ENCODE assay signal across 8 mouse cellular contexts in genomic region chr9:120511781-120512180, GRCm38 (mm10). TPM values are rescaled to one million over a fixed set of nuclear protein-coding genes. Genes with fewer than 3 reads are reported as not detected.
DNase-seq lines count a peak whose midpoint lies in the region; ATAC-seq and TF ChIP-seq lines count a peak whose summit lies in the region.
"Had no signal": no experiment of that assay in that cellular context is flagged by ENCODE, and none has a peak within 500 bp of the region (broad histone marks: within the 10 kb centered on the region; RNA-seq: fewer than 3 reads in every experiment).

No protein-coding gene starts in this region.

- 83% methylated on average over 3 of the region's 3 CpGs for WGBS in kidney, embryonic 16.5 days
- 86% methylated on average over 3 of the region's 3 CpGs for WGBS in thymus, adult 2 months
- 90% methylated on average over 3 of the region's 3 CpGs for WGBS in stomach, postnatal 0 days

- no peak overlapping the region for H3K9ac ChIP-seq in kidney, embryonic 16.5 days (replicated peaks; ENCODE audit: low read length)
- H3K9ac ChIP-seq in stomach, postnatal 0 days (ENCODE audit: low read length) = no peak overlapping the region
- H3K9ac ChIP-seq: heart, embryonic 15.5 days had no signal

- H3K36me3 ChIP-seq in kidney, embryonic 16.5 days (ENCODE audit: insufficient read depth, low read length) = no peaks in the 10 kb centered on the region
- H3K36me3 ChIP-seq in thymus, adult 2 months (ENCODE audit: control insufficient read depth, insufficient read depth, low read length) = no peaks in the 10 kb centered on the region
- no peaks in the 10 kb centered on the region for H3K36me3 ChIP-seq in stomach, postnatal 0 days (ENCODE audit: control insufficient read depth, insufficient read depth, low read length)
- H3K36me3 ChIP-seq: heart, embryonic 15.5 days had no signal

- no peaks in the 10 kb centered on the region for H3K4me1 ChIP-seq in kidney, embryonic 16.5 days (ENCODE audit: insufficient read depth, low read length)
- H3K4me1 ChIP-seq in thymus, adult 2 months (replicated peaks; ENCODE audit: control insufficient read depth, insufficient read depth, low read length) = peaks cover 2% of the 10 kb centered on the region; the same call in 1 of the 2 replicates
- H3K4me1 ChIP-seq in cortical plate, adult 2 months (ENCODE audit: control insufficient read depth, insufficient read depth, low read length) = no peaks in the 10 kb centered on the region
- H3K4me1 ChIP-seq in stomach, postnatal 0 days (replicated peaks; ENCODE audit: control insufficient read depth, insufficient read depth) = no peaks in the 10 kb centered on the region
- H3K4me1 ChIP-seq: heart, embryonic 15.5 days had no signal

- no peak for ATAC-seq in kidney, embryonic 16.5 days (ENCODE audit: low FRiP score, low TSS enrichment)
- ATAC-seq in stomach, postnatal 0 days (ENCODE audit: low FRiP score, low TSS enrichment) = no peak

- no peak for TF ChIP-seq CTCF in thymus, adult 2 months (IDR thresholded peaks at IDR 0.05; ENCODE audit: borderline replicate concordance, control insufficient read depth, extremely low read depth, insufficient read depth, low read length, poor library complexity)
- TF ChIP-seq CTCF in cortical plate, adult 2 months (IDR thresholded peaks at IDR 0.05; ENCODE audit: extremely low read depth, insufficient read depth, low read length) = peak; percentile 39; the same call in 1 of the 2 replicates
- peak; percentile 74 for TF ChIP-seq CTCF in stomach, postnatal 0 days (IDR thresholded peaks at IDR 0.05; ENCODE audit: low read depth)

- no peak for TF ChIP-seq EP300 in stomach, postnatal 0 days (optimal IDR thresholded peaks at IDR 0.05)

- H3K4me3 ChIP-seq in kidney, embryonic 16.5 days (ENCODE audit: low read length) = no peak overlapping the region
- no peak overlapping the region for H3K4me3 ChIP-seq in thymus, adult 2 months (ENCODE audit: control insufficient read depth, insufficient read depth, low read length)
- no peak overlapping the region for H3K4me3 ChIP-seq in cortical plate, adult 2 months (ENCODE audit: insufficient read depth, low read length)
- H3K4me3 ChIP-seq in stomach, postnatal 0 days (ENCODE audit: low read depth, low read length) = no peak overlapping the region
- H3K4me3 ChIP-seq: heart, embryonic 15.5 days had no signal

- peak; percentile 27 for DNase-seq in kidney, adult 9 months
- peak; percentile 38 for DNase-seq in thymus, adult 2 months
- no peak for DNase-seq in thymus, adult 18-20 months
- no peak for DNase-seq in stomach, postnatal 0 days (ENCODE audit: low spot score)
- DNase-seq in layer of hippocampus, postnatal 14 days (ENCODE audit: low spot score in 2 of 2) = no peak

- peaks cover 8% of the 10 kb centered on the region for H3K9me3 ChIP-seq in kidney, embryonic 16.5 days (ENCODE audit: low read length)
- H3K9me3 ChIP-seq in stomach, postnatal 0 days (ENCODE audit: control insufficient read depth, low read length) = 0 out of 2 replicates have a peak, but pooled peaks cover 3% of the 10 kb centered on the region
- H3K9me3 ChIP-seq: heart, embryonic 15.5 days had no signal

- no peak for TF ChIP-seq POLR2A in thymus, adult 2 months (IDR thresholded peaks at IDR 0.05; ENCODE audit: control insufficient read depth, extremely low read depth, insufficient read depth, low read length, poor library complexity)
- TF ChIP-seq POLR2A in cortical plate, adult 2 months (IDR thresholded peaks at IDR 0.05; ENCODE audit: extremely low read depth, insufficient read depth, low read length) = no peak

- no peak overlapping the region for H3K27ac ChIP-seq in kidney, embryonic 16.5 days (ENCODE audit: low read length)
- no peak overlapping the region for H3K27ac ChIP-seq in thymus, adult 2 months (ENCODE audit: control insufficient read depth, insufficient read depth, low read length)
- H3K27ac ChIP-seq in cortical plate, adult 2 months (ENCODE audit: insufficient read depth, low read length) = no peak overlapping the region
- no peak overlapping the region for H3K27ac ChIP-seq in stomach, postnatal 0 days (replicated peaks)
- H3K27ac ChIP-seq: heart, embryonic 15.5 days had no signal

- H3K4me2 ChIP-seq in kidney, embryonic 16.5 days (replicated peaks; ENCODE audit: low read depth, low read length) = no peak overlapping the region
- H3K4me2 ChIP-seq in stomach, postnatal 0 days (replicated peaks; ENCODE audit: low read depth) = no peak overlapping the region
- H3K4me2 ChIP-seq: heart, embryonic 15.5 days had no signal

- no peaks in the 10 kb centered on the region for H3K27me3 ChIP-seq in kidney, embryonic 16.5 days (ENCODE audit: insufficient read depth, low read length)
- H3K27me3 ChIP-seq in thymus, adult 2 months (ENCODE audit: control insufficient read depth, insufficient read depth, low read length) = no peaks in the 10 kb centered on the region
- no peaks in the 10 kb centered on the region for H3K27me3 ChIP-seq in stomach, postnatal 0 days (ENCODE audit: control insufficient read depth, insufficient read depth, low read length)
- H3K27me3 ChIP-seq: heart, embryonic 15.5 days had no signal

RNA-seq across cellular contexts. Expression of gene Eif1b, which starts 19.7 kb away (rescaled TPM):
- polyA plus RNA-seq in kidney, embryonic 16.5 days (2015; fragmentation: Nextera tagmentation; extraction: Ambion mirVana) = 146 and 156 TPM in 2 replicates
- 94.4 and 113 TPM in 2 replicates for polyA plus RNA-seq in thymus, adult 2 months (2012; rRNA removed)
- 147 and 149 TPM in 2 replicates for polyA plus RNA-seq in cortical plate, adult 2 months (2012; rRNA removed)
- 93.3 and 112 TPM in 2 replicates for polyA plus RNA-seq in stomach, postnatal 0 days (2015; fragmentation: Nextera tagmentation; extraction: Ambion mirVana)
- total RNA-seq in layer of hippocampus, postnatal 14 days (2021) = 100 to 1,000 TPM; 197 to 222 TPM

RNA-seq across cellular contexts. Expression of gene Entpd3, which starts 27.8 kb away (rescaled TPM):
- 1.8 TPM in 2 replicates for polyA plus RNA-seq in kidney, embryonic 16.5 days (2015; fragmentation: Nextera tagmentation; extraction: Ambion mirVana)
- 2.0 TPM in 2 replicates for polyA plus RNA-seq in thymus, adult 2 months (2012; rRNA removed)
- polyA plus RNA-seq in cortical plate, adult 2 months (2012; rRNA removed) = 7.0 and 8.0 TPM in 2 replicates
- polyA plus RNA-seq in stomach, postnatal 0 days (2015; fragmentation: Nextera tagmentation; extraction: Ambion mirVana) = 2.1 and 2.3 TPM in 2 replicates
- 1 to 10 TPM; 4.7 to 5.1 TPM for total RNA-seq in layer of hippocampus, postnatal 14 days (2021)

RNA-seq across cellular contexts. Expression of gene Rpl14, which starts 59.5 kb away (rescaled TPM):
- polyA plus RNA-seq in kidney, embryonic 16.5 days (2015; fragmentation: Nextera tagmentation; extraction: Ambion mirVana) = 730 and 733 TPM in 2 replicates
- 585 and 677 TPM in 2 replicates for polyA plus RNA-seq in thymus, adult 2 months (2012; rRNA removed)
- polyA plus RNA-seq in cortical plate, adult 2 months (2012; rRNA removed) = 326 and 355 TPM in 2 replicates
- polyA plus RNA-seq in stomach, postnatal 0 days (2015; fragmentation: Nextera tagmentation; extraction: Ambion mirVana) = 742 and 777 TPM in 2 replicates
- 100 to 1,000 TPM; 266 to 268 TPM for total RNA-seq in layer of hippocampus, postnatal 14 days (2021)

Comparison
In these comparisons a context has a peak if more than half of its experiments do, and no peak if none do; other contexts are left out.
1. DNase-seq: peak in kidney, adult 9 months (single experiment) and thymus, adult 2 months (single experiment); none in thymus, adult 18-20 months (0 of 2), stomach, postnatal 0 days (single experiment) and layer of hippocampus, postnatal 14 days (0 of 2).